Mouse (Mus musculus) retina, postnatal 7 days (tissue): ENCODE measurements around the gene Kdm1b.

ENCODE experiments used
- DNase-seq: peaks from one replicate; pipeline ENCODE4 v3.0.0-alpha.2; 2012; ENCODE audit warnings: low read depth, low spot score

Gene Kdm1b

GRCm38 (mm10) chr13:47109239-47109638, 65.9 kb downstream of the Kdm1b start:
- DNase-seq: no peak

- no peak for DNase-seq
Observed at GRCm38 (mm10) chr13:47111185-47111584, 67.9 kb downstream of the Kdm1b start.

- DNase-seq: no peak
Observed at GRCm38 (mm10) chr13:47112056-47112455, 68.8 kb downstream of the Kdm1b start.

GRCm38 (mm10) chr13:47112924-47113323, 69.6 kb downstream of the Kdm1b start:
- no peak for DNase-seq

- DNase-seq: no peak
Observed at GRCm38 (mm10) chr13:47116000-47116399, 72.7 kb downstream of the Kdm1b start.

- DNase-seq: no peak
Observed at GRCm38 (mm10) chr13:47121333-47121889, 78.1 kb downstream of the Kdm1b start.

GRCm38 (mm10) chr13:47122537-47123430, 79.5 kb downstream of the Kdm1b start, which contains the start of gene Rnf144b:
TSS of gene Rnf144b (plus strand) at chr13:47122656.
- DNase-seq: no peak

- DNase-seq: no peak
Observed at GRCm38 (mm10) chr13:47124449-47124848, 81.2 kb downstream of the Kdm1b start.

GRCm38 (mm10) chr13:47124986-47125385, 81.7 kb downstream of the Kdm1b start:
- DNase-seq: no peak

- no peak for DNase-seq
Observed at GRCm38 (mm10) chr13:47125595-47125994, 82.3 kb downstream of the Kdm1b start.

- DNase-seq: no peak
Observed at GRCm38 (mm10) chr13:47129090-47129489, 85.8 kb downstream of the Kdm1b start.

- no peak for DNase-seq
Observed at GRCm38 (mm10) chr13:47133058-47133457, 89.8 kb downstream of the Kdm1b start.

- no peak for DNase-seq
Observed at GRCm38 (mm10) chr13:47134836-47135235, 91.5 kb downstream of the Kdm1b start.
